Mouse (Mus musculus) heart, embryonic 14.5 days (tissue): Measurements from ENCODE around the gene Cyp1a1. TPM values are rescaled to one million over a fixed set of nuclear protein-coding genes. Genes with fewer than 3 reads are reported as not detected.
A peak's percentile ranks its signal among the peaks of the same experiment; 100 is the strongest.

ENCODE experiments used
- ATAC-seq: fragments of 200-750 bp; cut with Nextera tagmentation; 2 replicates; pipeline ENCODE4 v1.8.0; 2017; ENCODE audit warnings: low read depth, moderate TSS enrichment; ENCODE audit not compliant: insufficient number of reproducible peaks, insufficient read depth, low FRiP score
- H3K27ac ChIP-seq, 2 experiments: fragments of 200-500 bp in 1 of 2; fragments of 300-500 bp in 1 of 2; sonication (generic) in 1 of 2; replicated peaks in 1 of 2; 2 replicates each; pipeline ENCODE4 v1.5.1; 2012 to 2014; ENCODE audit warnings: low read depth in 2 of 2, low read length in 2 of 2, control low read depth in 1 of 2, mild to moderate bottlenecking in 1 of 2, mixed read lengths in 1 of 2; ENCODE audit not compliant: control insufficient read depth in 1 of 2, insufficient read depth in 1 of 2
- H3K27me3 ChIP-seq: fragments of 300-500 bp; sonication (generic); 2 replicates; pipeline ENCODE4 v1.6.1; 2014; ENCODE audit warnings: mild to moderate bottlenecking, low read length, control low read depth; ENCODE audit not compliant: control insufficient read depth, insufficient read depth
- H3K36me3 ChIP-seq: fragments of 300-500 bp; sonication (generic); 2 replicates; pipeline ENCODE4 v1.6.1; 2014; ENCODE audit warnings: mild to moderate bottlenecking, control low read depth, low read length, mixed read lengths; ENCODE audit not compliant: control insufficient read depth, insufficient read depth
- H3K4me1 ChIP-seq, 2 experiments: fragments of 200-500 bp in 1 of 2; fragments of 300-500 bp in 1 of 2; sonication (generic) in 1 of 2; 2 replicates each; pipeline ENCODE4 v1.6.1; 2012 to 2014; ENCODE audit warnings: low read length in 2 of 2, control low read depth in 1 of 2, mixed read lengths in 1 of 2; ENCODE audit not compliant: control insufficient read depth in 2 of 2, insufficient read depth in 2 of 2
- H3K4me2 ChIP-seq: fragments of 300-500 bp; sonication (generic); 2 replicates; pipeline ENCODE4 v1.6.1; 2014; ENCODE audit warnings: mild to moderate bottlenecking, low read length
- H3K4me3 ChIP-seq, 2 experiments: fragments of 200-500 bp in 1 of 2; fragments of 300-500 bp in 1 of 2; sonication (generic) in 1 of 2; 2 replicates each; pipeline ENCODE4 v1.5.1; 2012 to 2014; ENCODE audit warnings: low read length in 2 of 2, mild to moderate bottlenecking in 2 of 2, control low read depth in 1 of 2, low read depth in 1 of 2, moderate library complexity in 1 of 2; ENCODE audit not compliant: control insufficient read depth in 1 of 2, insufficient read depth in 1 of 2
- H3K9ac ChIP-seq: fragments of 300-500 bp; sonication (generic); 2 replicates; pipeline ENCODE4 v1.6.1; 2014; ENCODE audit warnings: mild to moderate bottlenecking, low read length
- H3K9me3 ChIP-seq: fragments of 300-500 bp; sonication (generic); 2 replicates; pipeline ENCODE4 v1.6.1; 2016; ENCODE audit warnings: low read length, control low read depth; ENCODE audit not compliant: control insufficient read depth
- WGBS: fragments of 180-500 bp; shearing (Covaris S2); extraction: QIAGEN DNeasy Blood & Tissue Kit; methylation state at CpG from one replicate; pipeline ENCODE4 v1.1.7; 2014; 5-methylcytosine and 5-hydroxymethylcytosine counted together
- polyA plus RNA-seq: library from polyadenylated mRNA; unstranded; fragments of >200 nt; fragmentation: Nextera tagmentation; extraction: Ambion mirVana; gene quantifications from 2 replicates; pipeline ENCODE4 v1.2.1, GENCODE M21; 2014

Gene Cyp1a1
- polyA plus RNA-seq, 1 experiment from 2014 or later, result not detected

DNA sequence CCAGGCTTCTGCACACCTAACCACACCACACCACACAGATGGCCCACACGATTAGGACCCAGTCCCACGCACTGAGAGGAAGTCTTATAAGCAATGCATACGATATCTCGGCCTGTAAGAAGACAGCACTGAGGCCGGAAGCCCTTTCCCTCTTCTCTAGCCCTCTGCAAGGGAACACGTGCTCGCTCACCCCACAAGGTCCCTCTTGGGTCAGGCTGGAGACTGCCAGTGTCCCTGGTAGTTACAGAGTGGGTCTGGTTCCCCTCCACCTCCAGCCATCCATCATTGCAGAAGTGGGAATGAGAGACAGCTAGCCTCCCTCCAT lies 43.9 kb upstream of the Cyp1a1 start:
- Histone ChIP-seq H3K27ac (no peak overlapping the region), H3K4me1 (peaks cover 32 to 55% of the 10 kb centered on the region in 2 experiments)

DNA sequence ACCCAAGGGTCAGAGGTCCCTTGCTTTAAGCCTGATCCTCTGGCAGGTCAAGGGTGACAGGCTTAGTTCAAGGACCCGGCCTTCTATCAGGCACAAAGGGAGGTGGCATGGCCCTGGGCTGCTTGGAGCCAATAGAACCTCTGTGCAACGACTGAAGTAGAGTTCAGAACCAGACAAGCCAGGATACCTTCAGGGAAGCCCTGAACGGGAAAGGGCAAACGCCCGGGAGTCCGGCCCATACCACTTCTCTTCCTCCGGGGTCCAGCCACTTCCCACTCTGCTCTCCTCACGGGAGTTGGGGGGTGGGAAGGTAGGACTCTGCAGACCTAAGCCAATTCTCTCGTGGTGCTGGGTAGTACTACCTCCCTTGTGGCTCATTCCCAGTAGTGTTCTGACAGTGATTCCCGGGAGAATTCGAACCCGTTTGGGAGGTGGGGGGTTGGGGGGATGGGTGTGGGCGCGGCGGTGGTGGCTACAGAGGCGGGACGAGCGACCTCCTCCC lies 43.2 kb upstream of the Cyp1a1 start:
- peaks cover 13% of the 10 kb centered on the region for H3K36me3 ChIP-seq
- peak overlapping the region in 1 of 2 experiments; percentile 97; a peak in 1 of 4 replicates for H3K27ac ChIP-seq
- no peak for ATAC-seq
- H3K9ac ChIP-seq, result peak overlapping the region; percentile 99
- WGBS, result 1% methylated on average over 17 of the region's 18 CpGs
- no peaks in the 10 kb centered on the region for H3K27me3 ChIP-seq
- H3K4me2 ChIP-seq, result peak overlapping the region; percentile 93
- no peaks in the 10 kb centered on the region for H3K9me3 ChIP-seq
- H3K4me1 ChIP-seq, result peaks cover 26 to 49% of the 10 kb centered on the region in 2 experiments
- H3K4me3 ChIP-seq, result peak overlapping the region; percentile 71 to 98

More for the DNA sequence above, 43.9 kb upstream of the Cyp1a1 start:
- Histone ChIP-seq H3K4me3 (peak overlapping the region; percentile 15 to 98), H3K9me3 (no peaks in the 10 kb centered on the region), H3K36me3 (peaks cover 13% of the 10 kb centered on the region), H3K27me3 (no peaks in the 10 kb centered on the region), H3K4me2 (peak overlapping the region; percentile 93), H3K9ac (peak overlapping the region; percentile 99)
- no peak for ATAC-seq
- 47% methylated on average over 7 of the region's 7 CpGs for WGBS

- peak; percentile 83 for ATAC-seq
- Histone ChIP-seq H3K27me3 (no peaks in the 10 kb centered on the region), H3K9me3 (no peaks in the 10 kb centered on the region), H3K36me3 (peaks cover 13% of the 10 kb centered on the region), H3K4me3 (peak overlapping the region; percentile 71 to 98), H3K4me2 (peak overlapping the region; percentile 93), H3K9ac (peak overlapping the region; percentile 99), H3K4me1 (peaks cover 19 to 41% of the 10 kb centered on the region in 2 experiments), H3K27ac (peak overlapping the region; percentile 83 to 97)
- WGBS, result under 1% methylated on average over 72 of the region's 85 CpGs
Observed at GRCm38 (mm10) chr9:57644944-57645893, 42.5 kb upstream of the Cyp1a1 start.

DNA sequence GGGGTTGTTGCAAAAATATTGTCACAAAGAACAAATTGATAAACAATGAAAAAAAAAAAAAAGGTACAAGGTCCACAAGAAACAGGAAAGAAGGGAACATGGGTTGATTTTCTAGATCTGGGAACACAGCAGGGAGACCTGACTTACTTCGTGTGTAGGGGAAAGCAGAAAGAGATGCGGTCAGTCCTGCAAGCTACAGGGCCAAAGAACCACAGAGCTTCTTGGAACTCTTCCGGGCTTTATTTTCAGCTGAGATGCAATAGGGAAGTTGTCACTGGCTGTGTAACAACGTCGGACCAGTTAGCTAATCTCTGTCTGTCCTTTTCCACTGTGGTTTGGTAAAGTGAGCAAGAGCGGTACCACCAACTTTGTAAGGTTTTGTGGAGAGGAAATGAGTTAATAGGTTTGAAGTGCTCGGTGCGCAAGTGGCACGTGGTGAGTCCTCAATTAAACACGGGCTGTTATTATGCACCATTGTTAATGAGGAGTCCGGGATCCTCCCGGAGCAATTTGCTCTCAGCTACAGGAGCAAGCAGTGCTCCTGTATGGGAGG lies 41.1 kb upstream of the Cyp1a1 start:
- H3K4me3 ChIP-seq, result no peak overlapping the region
- ATAC-seq, result no peak
- H3K27me3 ChIP-seq, result no peaks in the 10 kb centered on the region
- H3K9ac ChIP-seq, result no peak overlapping the region
- H3K9me3 ChIP-seq, result no peaks in the 10 kb centered on the region
- no peak overlapping the region for H3K27ac ChIP-seq
- peaks cover 10% of the 10 kb centered on the region for H3K36me3 ChIP-seq
- H3K4me2 ChIP-seq, result no peak overlapping the region
- peaks cover 13 to 31% of the 10 kb centered on the region in 2 experiments for H3K4me1 ChIP-seq
- WGBS, result 73% methylated on average over 12 of the region's 12 CpGs

GRCm38 (mm10) chr9:57647286-57648108 lies 40.2 kb upstream of the Cyp1a1 start:
- Histone ChIP-seq H3K27ac (no peak overlapping the region), H3K27me3 (no peaks in the 10 kb centered on the region), H3K4me1 (peaks cover 13 to 28% of the 10 kb centered on the region in 2 experiments), H3K9me3 (no peaks in the 10 kb centered on the region), H3K36me3 (peaks cover under 1% of the 10 kb centered on the region), H3K9ac (no peak overlapping the region), H3K4me3 (no peak overlapping the region), H3K4me2 (no peak overlapping the region)
- ATAC-seq, result no peak
- WGBS, result 43% methylated on average over 4 of the region's 4 CpGs

DNA sequence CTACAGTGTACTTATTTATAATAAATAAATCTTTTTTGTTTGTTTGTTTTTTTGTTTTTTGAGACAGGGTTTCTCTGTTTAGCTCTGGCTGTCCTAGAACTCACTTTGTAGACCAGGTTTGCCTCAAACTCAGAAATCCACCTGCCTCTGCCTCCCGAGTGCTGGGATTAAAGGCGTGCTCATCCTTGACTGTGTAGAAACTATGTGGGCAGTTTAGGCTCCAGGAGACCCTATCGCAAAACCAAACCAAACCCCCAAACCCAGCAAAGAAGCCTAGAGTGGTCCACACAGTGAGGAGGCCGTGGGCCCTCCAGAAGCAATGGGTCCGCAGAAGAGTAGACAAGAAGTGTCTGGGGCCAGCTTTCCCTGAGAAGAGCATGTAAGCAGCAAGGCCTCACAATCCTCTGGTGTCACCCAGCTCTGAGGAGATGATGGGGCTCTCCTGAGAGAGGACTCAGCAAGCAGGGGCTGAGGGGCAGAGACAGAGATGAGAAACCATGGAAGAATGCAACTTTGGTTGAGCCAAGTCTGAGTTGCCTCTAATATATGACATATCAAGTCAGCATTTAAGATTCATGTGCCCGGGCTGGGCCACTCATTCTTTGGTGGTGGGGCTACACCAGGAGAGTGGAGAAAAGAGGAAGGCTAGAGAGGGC lies 37.5 kb upstream of the Cyp1a1 start:
- Histone ChIP-seq H3K36me3 (no peaks in the 10 kb centered on the region), H3K9ac (no peak overlapping the region), H3K4me1 (peaks cover 2 to 8% of the 10 kb centered on the region in 2 experiments; a peak in 3 of 4 replicates), H3K4me2 (no peak overlapping the region), H3K9me3 (no peaks in the 10 kb centered on the region), H3K27me3 (peaks cover 10% of the 10 kb centered on the region; the same call in 1 of the 2 replicates), H3K27ac (no peak overlapping the region), H3K4me3 (no peak overlapping the region)
- ATAC-seq, result no peak
- 85% methylated on average over 6 of the region's 6 CpGs for WGBS
